Mouse (Mus musculus): ENCODE measurements around the gene Arpc2.

DNA sequence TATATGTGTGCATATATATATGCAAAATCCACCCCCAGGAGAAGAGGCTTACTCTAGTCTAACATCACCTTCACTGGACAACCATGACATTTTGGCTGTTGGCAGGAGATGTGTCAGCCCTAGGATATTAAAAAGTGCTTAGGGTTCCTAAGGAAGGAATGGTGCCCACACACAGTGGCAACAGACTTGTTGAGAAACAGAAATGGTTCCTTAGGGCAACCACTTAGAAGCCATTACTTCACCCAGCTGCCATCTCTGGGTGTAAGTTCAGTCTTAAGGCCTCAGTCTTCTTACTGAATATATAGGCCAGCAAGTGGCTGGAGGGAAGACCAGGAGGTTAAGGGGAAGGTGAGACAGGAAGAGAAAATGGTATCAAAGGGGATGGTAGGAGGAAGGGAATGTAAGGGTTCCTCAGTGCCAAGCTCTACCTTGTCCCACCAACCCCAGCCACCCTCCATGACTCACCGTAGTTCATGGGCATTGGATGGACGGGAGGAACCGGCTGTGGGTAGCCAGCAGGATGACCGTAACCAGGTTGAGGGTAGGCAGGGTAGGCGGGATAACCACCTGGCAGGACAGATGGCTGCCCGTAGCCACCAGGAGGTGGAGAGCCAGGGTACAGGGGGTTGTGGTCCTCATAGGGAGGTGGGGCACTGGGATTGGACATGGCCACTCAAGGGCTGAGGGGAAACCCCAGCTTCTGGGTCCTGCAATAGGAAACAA lies 59.0 kb downstream of the Arpc2 start:
- TF ChIP-seq CTCF (IDR thresholded peaks at IDR 0.05; ENCODE audit: control insufficient read depth, insufficient read depth, insufficient replicate concordance, low read depth, low read length) (no peak), POLR2A (IDR thresholded peaks at IDR 0.05; ENCODE audit: control insufficient read depth, low read depth, low read length) (no peak)

All from testis, adult 2 months (tissue).